Mouse (Mus musculus): Measurements from ENCODE around the gene Lsm11.

GRCm38 (mm10) chr11:45927456-45927855, 17.3 kb downstream of the Lsm11 start:
- no peak for TF ChIP-seq CTCF (IDR thresholded peaks at IDR 0.05)
- TF ChIP-seq POLR2A (IDR thresholded peaks at IDR 0.05; ENCODE audit: insufficient read depth, low read depth, low read length) = no peak
- TF ChIP-seq EP300 (IDR thresholded peaks at IDR 0.05; ENCODE audit: insufficient read depth, low read depth, low read length) = no peak

Measured in heart, adult 2 months (tissue).